Mouse (Mus musculus) right cerebral cortex, adult 18-20 months (tissue): Measurements from ENCODE around the gene Adipor2.
A peak's percentile ranks its signal among the peaks of the same experiment; 100 is the strongest.
"Not testable (repeated sequence)": the region's sequence is repeated elsewhere in the genome, so short reads cannot be mapped to it uniquely, and the experiment has no call there.

Source experiments
- DNase-seq: peaks from one replicate; pipeline ENCODE4 v3.0.0; 2022; ENCODE audit warnings: mixed read lengths

Gene Adipor2

DNA sequence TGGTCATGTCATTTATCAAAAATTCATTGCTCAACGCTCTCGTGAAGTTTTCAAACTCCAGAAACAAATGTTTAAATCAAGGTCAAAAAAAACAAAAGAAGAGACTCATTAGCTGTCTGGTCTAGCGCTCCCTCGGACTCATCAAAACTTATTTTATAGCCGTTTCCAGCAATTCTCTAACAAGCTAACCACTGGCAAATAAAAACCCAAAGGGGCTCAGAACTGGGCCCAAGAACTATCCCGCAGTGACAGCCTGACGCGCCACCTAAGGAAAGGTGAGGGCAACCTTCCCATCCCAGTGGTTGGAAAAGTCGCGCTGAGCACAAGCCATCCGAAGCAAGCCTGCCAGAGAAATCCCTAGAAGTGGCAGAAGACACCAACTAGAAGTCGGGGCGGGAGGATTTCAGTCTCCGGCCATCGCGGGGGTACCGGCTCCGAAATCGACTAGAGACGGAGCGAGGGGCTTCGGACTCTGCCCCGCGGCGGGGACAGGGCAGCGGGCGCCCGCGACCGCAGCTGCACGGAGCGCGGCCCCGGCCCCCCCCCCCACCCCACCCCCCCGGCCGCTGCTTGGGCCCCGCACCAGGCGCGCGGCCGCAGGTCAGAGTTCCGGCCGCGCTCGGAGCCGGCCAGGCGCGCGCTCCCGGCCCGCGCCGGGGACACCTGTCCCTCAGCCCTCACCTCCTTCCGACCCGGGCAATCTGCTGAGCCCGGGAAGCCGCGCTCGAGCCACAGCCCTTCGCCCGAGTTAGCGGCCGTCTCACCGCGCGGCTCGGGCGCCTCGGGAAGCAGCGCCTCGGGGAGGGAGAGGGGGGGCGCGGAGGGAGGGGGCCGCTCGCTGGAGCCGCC is 29.5 kb downstream of the Adipor2 start:
- peak; percentile 21 for DNase-seq

- no peak for DNase-seq
These were observed 30.7 kb downstream of the Adipor2 start for GRCm38 (mm10) chr6:119386821-119387220.

GRCm38 (mm10) chr6:119386421-119386820 is 31.1 kb downstream of the Adipor2 start:
- no peak for DNase-seq

DNA sequence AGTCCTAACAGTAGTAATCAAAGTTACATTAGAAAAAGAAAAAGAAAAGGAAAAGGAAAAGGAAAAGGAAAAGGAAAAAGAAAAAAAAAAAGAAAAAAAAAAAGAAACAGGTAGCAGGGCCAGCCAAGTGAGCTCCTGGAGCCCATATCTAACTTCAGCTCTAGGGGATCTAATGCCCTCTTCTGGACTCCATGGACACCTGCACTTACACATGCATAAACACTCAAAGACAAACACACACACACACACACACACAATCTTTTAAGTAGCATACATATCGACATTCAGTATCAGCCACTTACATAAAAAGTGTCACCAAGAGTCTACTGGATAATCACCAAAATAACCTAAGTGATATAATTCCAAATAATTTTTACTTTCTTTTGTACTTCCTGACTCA is 31.8 kb downstream of the Adipor2 start:
- no peak for DNase-seq

GRCm38 (mm10) chr6:119378631-119379030 is 38.9 kb downstream of the Adipor2 start:
- no peak for DNase-seq

DNA sequence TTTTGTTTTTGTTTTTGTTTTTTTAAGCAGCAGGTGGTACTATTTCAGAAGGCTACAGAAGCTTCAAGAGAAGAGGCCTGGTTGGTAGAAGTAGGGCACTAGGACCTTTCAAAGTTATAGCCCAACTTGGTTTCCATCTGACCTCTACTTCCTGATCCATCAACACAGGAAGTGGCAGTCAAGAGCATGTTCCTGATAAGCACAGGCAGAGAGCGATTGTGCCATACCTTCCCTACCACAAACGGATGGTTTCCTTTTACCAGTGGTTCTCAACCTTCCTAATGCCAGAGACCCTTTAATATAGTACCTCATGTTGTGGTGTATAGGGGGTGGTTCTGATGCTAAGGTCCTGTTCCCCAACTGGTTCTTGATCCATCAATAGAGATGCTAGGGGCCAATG is 39.9 kb downstream of the Adipor2 start:
- no peak for DNase-seq

GRCm38 (mm10) chr6:119375035-119375434 is 42.5 kb downstream of the Adipor2 start:
- no peak for DNase-seq

DNA sequence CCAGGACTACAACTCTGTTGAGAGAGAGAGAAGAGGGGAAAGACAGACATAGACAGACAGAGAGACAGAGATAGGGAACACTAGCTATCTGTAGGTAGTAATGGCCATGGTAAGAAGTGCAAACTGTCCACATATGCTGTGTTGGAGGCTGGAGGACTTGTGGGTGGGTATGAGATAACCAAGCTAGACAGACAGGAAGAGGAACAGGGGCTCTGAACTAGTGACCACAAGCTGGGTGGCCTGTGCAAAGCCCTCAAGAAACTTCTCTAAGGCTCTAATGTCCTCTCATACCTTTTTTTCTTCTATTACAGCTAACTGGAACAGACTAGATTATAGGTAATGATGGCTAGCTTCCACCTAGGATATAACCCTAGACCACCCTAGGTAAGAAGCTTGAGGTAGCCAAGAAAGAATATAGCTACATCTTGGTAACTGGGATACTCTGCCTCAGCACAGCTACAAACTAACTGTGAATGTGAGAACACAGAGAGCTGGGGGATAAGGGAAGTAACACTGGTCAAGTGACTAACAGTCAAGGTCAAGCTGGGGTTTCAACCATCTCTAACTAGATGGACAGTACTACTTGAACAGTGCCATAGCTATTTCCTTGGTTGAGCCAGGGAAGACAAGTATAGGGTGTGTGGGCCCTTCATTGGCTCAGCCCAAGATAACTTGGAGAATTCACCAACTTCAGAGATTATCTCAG is 44.4 kb downstream of the Adipor2 start:
- DNase-seq, result no peak

GRCm38 (mm10) chr6:119372237-119372636 is 45.3 kb downstream of the Adipor2 start:
- DNase-seq, result no peak

DNA sequence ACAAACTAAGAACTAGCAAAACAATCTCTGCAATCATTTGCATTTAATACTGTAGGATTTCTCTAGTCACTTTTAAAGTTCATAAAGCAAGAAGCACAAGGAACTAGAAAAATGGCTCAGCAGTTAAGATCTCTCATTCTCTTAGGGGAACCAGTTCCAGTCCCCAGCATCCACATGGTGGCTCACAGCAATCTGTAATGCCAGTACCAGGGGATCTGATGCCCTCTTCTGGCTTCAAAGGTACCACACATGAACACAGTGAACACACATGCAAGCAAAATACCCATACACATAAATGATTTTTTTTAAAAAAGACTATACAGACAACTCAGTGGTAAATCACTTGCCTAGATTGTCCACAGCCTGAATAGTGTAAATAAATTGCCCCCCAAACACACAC is 45.9 kb downstream of the Adipor2 start:
- no peak for DNase-seq

GRCm38 (mm10) chr6:119367382-119367781 is 50.1 kb downstream of the Adipor2 start:
- no peak for DNase-seq

GRCm38 (mm10) chr6:119366800-119367199 is 50.7 kb downstream of the Adipor2 start:
- DNase-seq, result not testable (repeated sequence)

DNA sequence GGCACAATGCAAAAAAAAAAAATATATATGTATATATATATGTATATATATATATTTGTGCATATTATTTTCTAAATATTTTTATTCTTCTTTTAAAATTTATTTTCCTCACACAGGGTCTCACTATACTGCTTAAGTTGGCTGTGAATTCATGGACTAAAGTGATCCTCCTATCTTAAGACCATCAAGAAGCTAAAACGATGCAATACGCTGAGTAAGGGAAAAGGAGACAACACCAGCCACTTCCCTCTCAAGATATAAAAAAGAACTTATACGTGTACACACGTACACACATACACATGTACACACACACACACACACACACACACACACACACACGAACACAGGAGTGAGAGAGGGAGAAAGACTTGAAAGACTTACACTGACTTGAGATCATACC is 53.9 kb downstream of the Adipor2 start:
- DNase-seq, result no peak

GRCm38 (mm10) chr6:119360925-119361702 is 56.4 kb downstream of the Adipor2 start:
- no peak for DNase-seq

- DNase-seq, result not testable (repeated sequence)
These were observed 57.3 kb downstream of the Adipor2 start for GRCm38 (mm10) chr6:119360250-119360649.

DNA sequence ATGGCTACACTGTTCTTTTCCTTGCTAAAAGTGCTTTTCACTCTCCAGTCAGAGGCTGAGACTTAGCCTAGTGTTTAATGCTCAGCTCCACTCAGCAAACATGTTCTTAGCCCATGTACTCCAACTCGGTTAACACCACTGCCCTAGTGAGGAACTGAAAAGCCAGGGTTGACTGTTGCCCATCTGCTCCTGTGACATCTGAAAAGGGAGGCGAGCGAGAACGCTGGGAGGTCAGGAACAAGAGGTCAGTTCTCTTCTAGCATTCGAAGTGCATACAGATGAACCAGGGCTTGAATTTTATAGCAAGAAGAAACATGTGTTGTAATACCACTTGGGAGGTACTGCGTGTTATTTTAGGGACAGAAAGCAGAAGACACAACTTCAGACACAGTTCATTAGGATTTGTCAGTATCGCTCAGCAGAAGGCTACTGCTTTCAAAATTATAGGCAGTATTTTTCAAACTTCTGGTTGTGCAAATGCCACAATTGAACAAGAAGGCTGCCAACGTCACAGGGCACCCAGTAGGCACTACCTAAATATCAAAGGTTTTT is 59.4 kb downstream of the Adipor2 start:
- DNase-seq, result no peak

DNA sequence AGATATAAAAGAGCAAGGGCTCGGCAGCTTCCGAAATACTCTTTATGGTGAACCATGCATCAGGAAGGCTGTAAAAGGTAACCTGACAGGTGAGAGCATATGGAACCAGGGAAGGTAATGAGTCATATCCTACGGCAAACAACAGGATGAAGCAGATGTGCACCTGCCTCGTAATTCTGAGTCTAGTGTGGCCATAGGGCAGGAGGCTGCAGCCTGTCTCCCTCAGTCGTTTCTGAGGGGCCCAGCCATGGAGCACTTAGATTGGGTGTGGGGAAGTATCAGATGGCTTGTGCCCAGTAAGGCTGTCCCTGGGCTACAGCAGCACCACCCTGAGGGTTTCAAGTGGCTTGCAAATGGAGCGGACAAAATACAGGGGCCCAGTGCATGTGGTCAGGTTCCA is 65.0 kb downstream of the Adipor2 start:
- no peak for DNase-seq

DNA sequence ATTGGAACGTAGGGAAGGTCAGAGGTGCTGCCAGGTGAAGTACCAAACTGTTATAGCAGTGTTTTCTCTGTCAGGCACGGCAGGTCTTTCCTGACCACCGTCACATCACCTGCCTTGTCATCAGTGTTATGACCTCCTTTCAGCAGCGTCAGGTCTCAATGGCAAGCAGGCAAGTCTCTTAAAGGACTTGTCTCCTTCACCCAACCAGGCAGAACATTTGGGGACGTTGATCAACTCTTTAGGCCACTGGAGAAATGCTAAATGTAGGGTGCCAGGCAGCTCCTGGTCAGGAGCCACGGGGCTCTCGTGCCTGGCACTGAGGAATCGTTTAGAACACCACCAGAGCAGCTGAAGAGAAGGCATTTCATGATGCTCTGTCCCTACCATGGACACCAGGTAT is 65.8 kb downstream of the Adipor2 start:
- DNase-seq, result no peak

GRCm38 (mm10) chr6:119350703-119351198 is 66.8 kb downstream of the Adipor2 start:
- DNase-seq, result no peak

GRCm38 (mm10) chr6:119348234-119348633 is 69.3 kb downstream of the Adipor2 start:
- peak; percentile 78 for DNase-seq

- DNase-seq, result no peak
These were observed 69.7 kb downstream of the Adipor2 start for GRCm38 (mm10) chr6:119347813-119348212.

DNA sequence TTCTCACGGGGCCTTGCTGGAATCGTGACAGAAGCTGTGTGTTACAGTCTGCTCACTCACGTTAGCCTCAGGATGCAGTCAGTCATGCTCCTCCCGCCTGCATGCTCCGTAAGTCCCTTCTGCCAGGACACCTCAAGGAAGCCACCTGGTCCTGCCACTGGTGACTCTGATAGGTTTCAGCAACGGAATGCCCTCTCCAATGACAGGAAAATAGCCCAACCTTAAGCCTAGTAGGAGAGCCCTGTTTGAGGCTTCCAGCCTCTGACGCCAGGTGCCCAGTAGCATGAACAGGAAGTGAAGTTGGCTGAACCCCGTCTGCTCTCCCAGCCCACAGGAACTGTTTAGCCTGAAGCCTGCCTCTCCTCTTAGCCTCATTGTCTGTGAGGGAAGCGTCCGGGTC is 71.2 kb downstream of the Adipor2 start:
- no peak for DNase-seq

DNA sequence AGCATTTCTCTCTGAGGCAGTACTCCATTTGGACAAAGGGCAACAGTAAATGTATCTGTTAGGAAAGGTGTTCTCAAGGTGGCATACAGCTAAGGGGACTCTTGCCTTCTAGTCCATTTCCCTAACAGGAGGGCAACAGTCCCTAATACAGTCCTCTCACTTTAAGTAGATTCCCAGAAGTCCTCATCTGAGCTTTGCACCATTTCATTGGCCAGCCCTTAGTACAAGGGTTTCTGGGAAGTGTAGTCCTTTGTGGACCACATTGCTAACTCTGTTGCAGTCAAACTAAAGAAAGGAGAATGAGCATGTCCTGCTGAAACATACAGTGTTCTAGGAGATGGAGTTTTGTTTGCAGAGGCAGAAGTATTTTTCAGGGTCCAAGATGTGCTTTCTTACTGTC is 76.1 kb downstream of the Adipor2 start:
- peak; percentile 55 for DNase-seq
